Mouse (Mus musculus) liver, embryonic 14.5 days (tissue): ENCODE results near the gene Tbcel.

Experiments used
- CTCF ChIP-seq: IDR thresholded peaks from 2 replicates; pipeline ENCODE4 v1.5.1; 2016; ENCODE audit warnings: antibody characterized with exemption, low read depth, control low read depth
- EP300 ChIP-seq: IDR thresholded peaks from 2 replicates; pipeline ENCODE4 v1.6.1; 2016; ENCODE audit warnings: antibody characterized with exemption, low read depth

- no peak for TF ChIP-seq CTCF
- TF ChIP-seq EP300: no peak
Measured at GRCm38 (mm10) chr9:42382628-42383347, 124.8 kb downstream of the Tbcel start.
